Mouse (Mus musculus) cerebral cortex, adult 2 months (tissue): Measurements from ENCODE around the gene Steap2.

Source experiments
- WGBS: fragments of 180-500 bp; shearing (Covaris S2); methylation state at CpG from one replicate; pipeline ENCODE4 v1.1.7; 2018; 5-methylcytosine and 5-hydroxymethylcytosine counted together

The Steap2 gene

GRCm38 (mm10) chr5:5693956-5694653, at the start of gene Steap2:
Gene Steap2 (minus strand): TSS chr5:5694578.
- WGBS, result 2% methylated on average over 63 of the region's 66 CpGs

DNA sequence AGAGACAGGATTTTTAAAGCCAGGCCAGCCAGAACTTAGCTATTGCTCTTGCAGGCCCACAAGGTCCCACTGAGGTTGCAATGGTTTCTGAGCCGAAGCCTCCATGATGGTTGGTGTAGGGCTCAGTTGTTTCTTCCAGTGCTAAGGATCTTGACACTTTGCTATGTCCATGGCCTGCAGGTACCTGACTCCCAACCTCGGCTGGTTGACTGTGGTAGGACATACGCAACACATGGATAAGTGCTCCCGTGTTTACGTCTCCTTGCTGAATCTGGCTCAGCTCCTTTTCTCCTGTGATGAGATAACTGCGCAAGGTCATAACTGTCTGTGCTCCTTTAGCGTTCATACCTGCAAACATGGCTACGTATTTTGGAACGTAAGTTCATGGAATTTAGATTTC, 40.1 kb upstream of the Steap2 start:
- 96% methylated on average over 9 of the region's 9 CpGs for WGBS

DNA sequence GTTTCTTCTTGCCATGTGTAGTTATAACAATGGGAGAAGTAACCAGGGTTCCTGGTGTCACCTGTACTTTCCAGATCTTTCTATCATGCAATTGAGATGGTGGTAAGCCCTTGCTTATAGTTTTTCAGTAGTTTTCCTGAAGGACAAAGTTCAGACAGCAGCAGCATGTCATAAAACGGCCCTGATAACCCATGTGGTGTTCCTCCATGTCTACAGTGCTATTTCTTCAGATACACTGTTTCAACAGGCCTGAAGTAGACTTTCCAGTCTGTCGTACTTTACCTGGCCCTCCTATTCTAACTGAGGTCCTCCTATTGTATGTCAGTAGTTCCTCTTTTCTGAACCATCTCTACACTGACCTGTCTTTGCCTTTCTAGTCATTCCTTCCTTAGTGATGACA, 38.5 kb upstream of the Steap2 start:
- 90% methylated on average over 2 of the region's 2 CpGs for WGBS

DNA sequence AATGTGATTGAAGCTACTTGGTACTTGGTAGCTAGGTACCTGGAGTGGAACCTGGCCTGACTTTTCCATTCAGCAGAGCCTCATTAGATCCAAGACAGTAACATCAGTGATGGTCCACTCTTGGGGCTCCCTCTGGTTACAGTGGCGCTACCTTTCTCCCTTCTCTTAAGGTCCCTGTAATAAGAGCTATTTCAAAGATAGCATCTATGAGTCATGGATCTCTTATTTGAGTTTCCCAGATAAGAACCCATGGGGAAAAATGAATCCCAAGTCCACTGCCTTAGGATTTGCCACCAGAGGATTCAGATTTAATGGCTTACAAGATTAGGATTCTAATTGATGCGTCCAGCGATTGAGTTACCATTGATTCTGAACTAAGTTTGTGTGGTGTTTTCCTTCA, 37.8 kb upstream of the Steap2 start:
- WGBS, result 90% methylated on average over 3 of the region's 3 CpGs

GRCm38 (mm10) chr5:5729904-5730303, 35.5 kb upstream of the Steap2 start:
- 91% methylated on average over 4 of the region's 4 CpGs for WGBS

GRCm38 (mm10) chr5:5722217-5722616, 27.8 kb upstream of the Steap2 start:
- WGBS, result 77% methylated on average over 7 of the region's 7 CpGs

DNA sequence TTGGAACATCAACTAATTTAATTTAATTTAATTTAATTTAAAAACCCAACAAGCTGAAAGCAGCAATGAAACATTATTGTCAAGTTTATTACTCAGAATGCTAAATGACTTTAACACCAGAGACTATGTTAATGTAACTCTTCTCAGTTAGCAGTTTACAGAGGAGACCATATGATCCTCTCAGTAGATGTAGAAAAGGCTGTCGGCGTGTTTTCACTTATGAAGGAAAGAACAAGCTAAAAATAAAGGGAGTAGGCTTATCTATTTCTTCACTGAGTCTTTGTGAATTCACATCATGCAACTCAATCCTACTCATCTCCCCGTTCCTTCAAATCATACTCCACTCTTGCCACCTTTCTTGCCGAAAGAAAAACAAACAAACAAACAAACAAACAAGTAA, 16.7 kb upstream of the Steap2 start:
- 28% methylated on average over 4 of the region's 4 CpGs for WGBS

GRCm38 (mm10) chr5:5707341-5708278, 13.2 kb upstream of the Steap2 start:
- 76% methylated on average over 13 of the region's 13 CpGs for WGBS

DNA sequence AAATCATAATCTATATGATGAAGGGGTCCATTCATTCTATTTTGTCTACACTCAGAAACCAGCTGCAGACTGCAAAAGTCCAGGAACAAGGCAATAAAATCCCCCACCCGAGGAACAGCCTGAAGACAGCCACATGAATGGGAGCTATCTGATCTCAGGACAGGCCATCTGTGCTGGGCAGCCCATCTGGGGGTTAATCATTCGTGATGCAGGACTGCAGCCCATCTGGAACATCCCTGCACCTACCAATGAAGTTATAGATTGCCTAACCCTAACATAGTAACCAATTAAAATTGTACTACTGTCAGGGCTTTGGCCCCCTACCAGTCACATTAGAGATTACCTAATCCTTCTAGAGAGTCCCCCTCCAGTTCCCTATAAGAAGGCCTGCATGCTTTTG, 10.6 kb upstream of the Steap2 start:
- WGBS, result 68% methylated on average over 2 of the region's 2 CpGs

DNA sequence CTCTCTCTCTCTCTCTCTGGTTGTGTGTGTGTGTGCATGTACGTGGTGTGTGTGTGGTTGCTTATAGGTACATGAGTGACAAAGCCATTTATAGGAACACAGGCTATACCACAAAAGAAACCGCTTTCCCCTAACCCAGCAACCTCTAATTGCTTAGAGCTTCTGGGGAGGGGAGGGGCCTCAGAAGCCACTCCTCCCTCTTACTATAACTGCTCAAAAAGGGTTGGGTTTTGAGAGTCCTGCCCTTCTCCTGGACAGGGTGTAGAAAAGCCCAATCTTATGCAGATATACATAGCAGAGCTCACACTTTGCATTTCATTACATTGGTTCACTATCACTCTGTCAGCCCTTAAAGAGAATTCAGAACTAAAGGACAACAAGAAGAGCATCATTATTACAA, 6.0 kb upstream of the Steap2 start:
- WGBS, result 80% methylated on average over 2 of the region's 2 CpGs

DNA sequence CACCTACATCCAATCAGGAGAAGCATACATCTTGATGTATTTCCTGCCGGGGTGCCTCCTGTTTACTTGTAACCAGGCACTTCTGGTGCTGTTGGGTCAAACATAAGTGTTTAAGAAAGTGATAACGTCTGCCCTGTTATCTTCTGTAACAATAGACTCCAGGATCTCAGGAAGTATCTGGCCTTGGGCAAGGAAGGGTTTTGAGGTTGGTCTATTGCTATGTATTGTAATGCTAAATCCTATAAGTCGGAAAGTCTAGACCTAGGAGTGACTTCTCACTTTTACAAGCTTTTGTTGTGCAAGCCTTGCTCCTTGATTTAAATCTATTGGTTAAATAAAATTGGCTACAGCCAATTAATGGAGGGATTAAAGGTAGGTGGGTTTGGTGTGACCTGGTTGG, 4.5 kb upstream of the Steap2 start:
- WGBS, result 85% methylated on average over 3 of the region's 3 CpGs

DNA sequence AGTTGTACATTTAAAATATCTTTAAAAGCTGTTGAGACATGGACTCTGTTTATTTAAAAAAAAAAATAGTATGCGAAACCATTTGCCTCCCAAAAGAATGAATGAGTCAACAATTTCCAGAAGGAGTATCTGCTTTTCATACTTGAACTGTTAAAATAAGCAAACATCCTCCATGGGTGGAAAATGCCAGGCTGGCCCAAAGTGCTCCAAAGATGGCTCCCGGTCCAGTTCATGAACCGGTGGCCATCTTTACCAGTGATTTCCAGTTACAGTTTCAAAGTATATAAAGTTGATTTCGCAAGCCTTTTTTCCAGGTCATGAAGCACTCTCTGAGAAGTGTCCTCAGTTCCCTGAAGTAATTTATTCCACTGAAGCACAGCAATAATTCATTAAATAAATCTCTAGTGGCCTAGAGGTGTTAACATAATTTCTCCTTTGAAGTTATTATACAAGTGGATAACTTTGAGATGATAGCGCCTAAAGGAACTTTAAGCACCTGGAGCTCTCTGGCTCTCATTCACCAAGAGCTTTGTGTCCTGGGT, 1.1 kb upstream of the Steap2 start:
- 91% methylated on average over 5 of the region's 5 CpGs for WGBS

- WGBS, result 1% methylated on average over 26 of the region's 29 CpGs
These were observed 830 bp downstream of the Steap2 start for GRCm38 (mm10) chr5:5693541-5693955.

- 58% methylated on average over 4 of the region's 4 CpGs for WGBS
These were observed 2.1 kb downstream of the Steap2 start for GRCm38 (mm10) chr5:5692167-5692738.

GRCm38 (mm10) chr5:5688945-5689540, 5.3 kb downstream of the Steap2 start:
- 76% methylated on average over 8 of the region's 8 CpGs for WGBS

GRCm38 (mm10) chr5:5688228-5688627, 6.2 kb downstream of the Steap2 start:
- 94% methylated on average over 6 of the region's 6 CpGs for WGBS

DNA sequence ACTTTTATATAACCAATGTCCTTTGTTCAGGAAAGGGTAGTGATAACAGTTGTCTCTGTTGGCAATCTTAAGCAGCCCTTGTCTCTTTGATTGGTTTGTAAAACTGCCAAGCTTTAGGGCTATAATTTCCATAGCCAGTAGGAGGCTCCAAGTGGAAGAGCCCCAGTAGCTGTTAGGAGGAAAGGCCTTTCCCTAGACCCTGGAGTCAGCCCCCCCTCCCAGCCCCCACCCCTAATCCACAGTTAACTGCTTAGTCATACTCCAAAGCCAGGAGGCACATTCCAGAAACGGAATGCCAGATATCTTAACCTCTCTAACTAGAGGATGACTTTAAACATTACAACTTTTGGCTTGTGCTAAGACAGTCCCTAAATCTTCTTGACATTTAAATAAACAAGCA, 7.4 kb downstream of the Steap2 start:
- 81% methylated on average over 1 of the region's 1 CpGs for WGBS

DNA sequence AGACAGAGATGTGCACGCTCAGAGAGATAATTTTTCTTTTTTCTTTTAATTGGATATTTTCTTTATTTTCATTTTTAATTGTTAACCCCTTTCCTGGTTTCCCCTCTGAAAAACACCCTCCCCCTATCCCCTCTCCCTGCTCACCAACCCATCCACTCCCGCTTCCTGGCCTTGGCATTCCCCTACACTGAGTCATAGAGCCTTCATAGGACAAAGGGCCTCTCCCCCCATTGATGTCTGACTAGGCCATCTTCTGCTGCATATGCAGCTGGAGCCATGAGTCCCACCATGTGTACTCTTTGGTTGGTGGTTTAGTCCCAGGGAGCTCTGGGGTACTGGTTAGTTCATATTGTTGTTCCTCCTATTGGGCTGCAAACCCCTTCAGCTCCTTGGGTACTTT, 9.4 kb downstream of the Steap2 start:
- 89% methylated on average over 2 of the region's 2 CpGs for WGBS

- WGBS, result 71% methylated on average over 4 of the region's 4 CpGs
These were observed 11.1 kb downstream of the Steap2 start for GRCm38 (mm10) chr5:5683292-5683691.

- 81% methylated on average over 3 of the region's 3 CpGs for WGBS
These were observed 18.3 kb downstream of the Steap2 start for GRCm38 (mm10) chr5:5676082-5676481.

DNA sequence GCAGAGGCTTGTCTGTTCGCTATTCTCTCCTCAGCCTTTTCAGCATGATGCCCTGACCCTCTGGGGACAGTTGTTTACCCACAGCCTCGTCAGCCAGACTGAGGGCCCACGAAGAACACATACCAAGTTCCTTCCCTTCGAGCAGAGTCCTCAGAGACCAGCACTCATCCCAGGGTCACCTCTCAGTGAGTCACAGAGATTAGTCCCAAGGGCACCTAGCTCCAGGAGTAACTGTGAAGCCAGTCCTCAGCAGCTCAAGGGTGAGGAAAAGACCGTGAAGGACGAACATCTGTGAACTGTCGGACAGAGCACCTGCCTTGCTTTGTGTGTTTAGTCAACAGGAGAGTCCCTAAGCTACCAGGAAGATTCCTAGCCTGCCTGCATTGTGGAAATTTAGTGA, 25.5 kb downstream of the Steap2 start:
- WGBS, result 83% methylated on average over 7 of the region's 7 CpGs

GRCm38 (mm10) chr5:5664371-5664926, 29.9 kb downstream of the Steap2 start:
- WGBS, result 53% methylated on average over 6 of the region's 6 CpGs
